Mouse (Mus musculus) CH12.LX (cell line): ENCODE results near the gene Eva1a. TPM values are rescaled to one million over a fixed set of nuclear protein-coding genes. Genes with fewer than 3 reads are reported as not detected.

Source experiments
- DNase-seq: peaks from one replicate; pipeline ENCODE4 v3.0.0-alpha.2; 2013; ENCODE audit errors: extremely low read depth
- H3K27ac ChIP-seq: 2 replicates; pipeline ENCODE4 v1.5.1; 2012; ENCODE audit warnings: low read depth, mild to moderate bottlenecking, control low read depth, moderate library complexity; ENCODE audit not compliant: insufficient read depth
- H3K27me3 ChIP-seq: replicated peaks from 2 replicates; pipeline ENCODE3; 2012; ENCODE audit warnings: inconsistent platforms
- H3K36me3 ChIP-seq, 2 experiments: replicated peaks in 1 of 2; 2 replicates each; pipeline versions ENCODE3 to v1.6.1; 2012; ENCODE audit warnings: inconsistent platforms in 1 of 2, low read length in 1 of 2, mild to moderate bottlenecking in 1 of 2, mixed read lengths in 1 of 2, moderate library complexity in 1 of 2; ENCODE audit not compliant: control insufficient read depth in 1 of 2, insufficient read depth in 1 of 2
- H3K4me1 ChIP-seq, 2 experiments: 2 replicates each; pipeline ENCODE4 v1.6.1; 2012; ENCODE audit warnings: inconsistent platforms in 1 of 2, moderate library complexity in 1 of 2; ENCODE audit not compliant: insufficient read depth in 2 of 2, control insufficient read depth in 1 of 2
- H3K4me2 ChIP-seq: 2 replicates; pipeline ENCODE4 v1.6.1; 2012; ENCODE audit warnings: low read depth, mild to moderate bottlenecking, control low read depth; ENCODE audit not compliant: poor library complexity, insufficient read depth, severe bottlenecking
- H3K4me3 ChIP-seq, 3 experiments: fragments of 150-350 bp in 1 of 3; sonication (generic) in 1 of 3; replicated peaks in 1 of 3; 2 replicates each; pipeline versions ENCODE3 to v1.5.1; 2011 to 2012; ENCODE audit warnings: low read depth in 2 of 3, low read length in 2 of 3, mild to moderate bottlenecking in 2 of 3, moderate library complexity in 2 of 3, control low read depth in 1 of 3, improper control_type of control experiment in 1 of 3, inconsistent platforms in 1 of 3, mixed read lengths in 1 of 3; ENCODE audit not compliant: poor library complexity in 1 of 3
- H3K79me2 ChIP-seq: replicated peaks from 2 replicates; pipeline ENCODE4 v1.6.1; 2012; ENCODE audit warnings: mild to moderate bottlenecking, moderate library complexity; ENCODE audit not compliant: control insufficient read depth, poor library complexity, insufficient read depth, severe bottlenecking; ENCODE audit errors: extremely low read depth
- H3K9ac ChIP-seq: 2 replicates; pipeline ENCODE4 v1.6.1; 2012; ENCODE audit warnings: low read depth, mild to moderate bottlenecking, control low read depth, moderate library complexity; ENCODE audit not compliant: insufficient read depth
- H3K9me3 ChIP-seq: replicated peaks from 2 replicates; pipeline ENCODE3; 2012; ENCODE audit warnings: low read length, inconsistent platforms, mixed read lengths
- CHD1 ChIP-seq: IDR thresholded peaks from 2 replicates; pipeline ENCODE4 v1.6.1; 2012; ENCODE audit warnings: low read depth, low read length, improper control_type of control experiment, inconsistent platforms
- CTCF ChIP-seq, 2 experiments: IDR thresholded peaks in 1 of 2; conservative IDR thresholded peaks in 1 of 2; 2 replicates each; pipeline ENCODE4 v1.5.1; 2011 to 2012; ENCODE audit warnings: low read depth in 2 of 2, low read length in 2 of 2, improper control_type of control experiment in 1 of 2, inconsistent platforms in 1 of 2, mild to moderate bottlenecking in 1 of 2, moderate library complexity in 1 of 2
- E2F4 ChIP-seq: IDR thresholded peaks from 2 replicates; pipeline ENCODE4 v1.6.1; 2011; ENCODE audit warnings: low read depth, low read length, improper control_type of control experiment; ENCODE audit not compliant: insufficient replicate concordance
- ELF1 ChIP-seq: IDR thresholded peaks from 2 replicates; pipeline ENCODE4 v1.6.1; 2014; ENCODE audit warnings: low read depth, mild to moderate bottlenecking, inconsistent platforms, low read length, improper control_type of control experiment
- EP300 ChIP-seq: IDR thresholded peaks from 2 replicates; pipeline ENCODE4 v1.6.1; 2011; ENCODE audit warnings: low read length, improper control_type of control experiment
- ETS1 ChIP-seq: conservative IDR thresholded peaks from 2 replicates; pipeline ENCODE4 v1.6.1; 2012; ENCODE audit warnings: low read depth, mild to moderate bottlenecking, inconsistent platforms, low read length, improper control_type of control experiment, moderate library complexity
- GABPA ChIP-seq: IDR thresholded peaks from 2 replicates; pipeline ENCODE4 v1.6.1; 2012; ENCODE audit warnings: low read depth, low read length, improper control_type of control experiment, inconsistent platforms; ENCODE audit not compliant: insufficient replicate concordance
- IRF4 ChIP-seq: IDR thresholded peaks from 2 replicates; pipeline ENCODE4 v1.6.1; 2014; ENCODE audit warnings: low read depth, mild to moderate bottlenecking, inconsistent platforms, low read length, improper control_type of control experiment
- JUN ChIP-seq: IDR thresholded peaks from 2 replicates; pipeline ENCODE4 v1.6.1; 2011; ENCODE audit warnings: low read depth, mild to moderate bottlenecking, low read length, improper control_type of control experiment, moderate library complexity; ENCODE audit not compliant: insufficient read depth
- JUND ChIP-seq: conservative IDR thresholded peaks from 2 replicates; pipeline ENCODE4 v1.6.1; 2011; ENCODE audit warnings: low read depth, low read length, improper control_type of control experiment
- KAT2A ChIP-seq: IDR thresholded peaks from 2 replicates; pipeline ENCODE4 v1.6.1; 2012; ENCODE audit warnings: low read length, improper control_type of control experiment, inconsistent platforms; ENCODE audit not compliant: insufficient replicate concordance
- MXI1 ChIP-seq: IDR thresholded peaks from 2 replicates; pipeline ENCODE4 v1.6.1; 2011; ENCODE audit warnings: mild to moderate bottlenecking, low read depth, low read length, improper control_type of control experiment
- MYC ChIP-seq: IDR thresholded peaks from 2 replicates; pipeline ENCODE4 v1.6.1; 2011; ENCODE audit warnings: low read depth, mild to moderate bottlenecking, improper control_type of control experiment, low read length
- POLR2AphosphoS2 ChIP-seq: IDR thresholded peaks from 2 replicates; pipeline ENCODE4 v1.6.1; 2011; ENCODE audit warnings: low read depth, low read length, improper control_type of control experiment
- SIN3A ChIP-seq: IDR thresholded peaks from 2 replicates; pipeline ENCODE4 v1.6.1; 2012; ENCODE audit warnings: low read length, improper control_type of control experiment, inconsistent platforms
- TBP ChIP-seq: conservative IDR thresholded peaks from 2 replicates; pipeline ENCODE4 v1.6.1; 2011; ENCODE audit warnings: low read depth, low read length, improper control_type of control experiment
- TCF12 ChIP-seq: IDR thresholded peaks from 2 replicates; pipeline ENCODE4 v1.6.1; 2014; ENCODE audit warnings: low read depth, mild to moderate bottlenecking, inconsistent platforms, low read length, improper control_type of control experiment
- UBTF ChIP-seq: IDR thresholded peaks from 2 replicates; pipeline ENCODE4 v1.6.1; 2012; ENCODE audit warnings: low read depth, mild to moderate bottlenecking, inconsistent platforms, low read length, improper control_type of control experiment, moderate library complexity
- USF1 ChIP-seq: IDR thresholded peaks from 2 replicates; pipeline ENCODE4 v1.6.1; 2014; ENCODE audit warnings: low read depth, mild to moderate bottlenecking, inconsistent platforms, low read length, improper control_type of control experiment
- ZMIZ1 ChIP-seq: IDR thresholded peaks from 2 replicates; pipeline ENCODE4 v1.6.1; 2012; ENCODE audit warnings: low read depth, mild to moderate bottlenecking, inconsistent platforms, low read length, improper control_type of control experiment
- dilution Hi-C: fragments of 300-500 bp; cut with MboI; formaldehyde crosslinking; loops from 2 replicates; pipeline ENCODE4 v1.14.3; 2020; ENCODE audit warnings: low sequenced_read_pairs; ENCODE audit not compliant: extremely low pct_unique_long_range_greater_than_20kb, extremely low pct_ligation_motif_present
- in situ Hi-C: fragments of 300-500 bp; cut with MboI; formaldehyde crosslinking; loops from 3 replicates; pipeline ENCODE4 v1.14.3; 2019; ENCODE audit warnings: low sequenced_read_pairs, low pct_ligation_motif_present, low pct_unique_long_range_greater_than_20kb, mixed read lengths
- polyA plus RNA-seq: library from polyadenylated mRNA; unstranded; fragments of >175 nt; gene quantifications from 2 replicates; pipeline ENCODE4 v1.2.1, GENCODE M21; 2012; ENCODE audit warnings: low read depth; ENCODE audit not compliant: insufficient read length
- total RNA-seq, 2 experiments: library from RNA; depleted of rRNA; stranded (reverse); fragments of 300-350 nt in 1 of 2; fragments of >200 nt in 1 of 2; gene quantifications; 2 replicates each; pipeline ENCODE4 v1.2.3; 2012 to 2014

The Eva1a gene
- total RNA-seq (2012; rRNA removed), result not detected in 2 replicates
- not detected in 2 replicates for total RNA-seq (2014; rRNA removed)
- polyA plus RNA-seq, result not detected in 2 replicates

DNA sequence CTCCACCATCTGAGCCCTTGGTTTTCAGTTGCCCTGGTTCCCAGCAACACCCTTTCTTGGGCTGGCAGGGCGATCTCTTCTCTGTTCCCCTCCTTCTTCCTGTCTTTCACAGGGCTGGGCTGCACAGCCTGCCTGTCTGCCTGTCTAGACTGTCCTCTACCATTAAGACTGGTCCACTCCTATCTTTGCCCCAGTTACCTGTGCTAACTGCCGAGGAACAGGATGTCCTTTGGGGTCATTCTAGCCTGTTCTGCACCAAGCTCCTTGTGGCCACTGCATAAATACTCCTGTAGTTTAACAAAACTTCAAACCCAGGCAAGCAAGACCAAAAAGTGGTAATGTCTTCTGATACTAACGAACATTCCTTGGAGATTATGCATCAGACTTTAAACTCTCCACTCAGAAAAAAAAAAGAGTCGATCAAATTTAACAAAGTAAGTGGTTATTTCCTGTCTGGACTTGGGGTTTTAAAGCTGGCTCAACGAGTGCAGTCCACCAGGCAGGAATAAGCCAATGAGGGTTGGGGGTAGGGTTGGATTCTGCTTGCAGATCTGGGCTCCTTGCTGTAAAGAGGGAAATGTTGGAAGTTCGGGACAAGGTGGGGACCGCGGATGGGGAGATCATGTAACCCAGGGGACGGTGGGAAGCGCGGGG, at the start of gene Eva1a:
Gene Eva1a (plus strand): TSS at position 210 of the 654 bp plus-strand sequence.
- no peaks in the 10 kb centered on the region for H3K79me2 ChIP-seq
- H3K9ac ChIP-seq, result no peak within 1 kb of the TSS
- no peaks in the 10 kb centered on the region for H3K36me3 ChIP-seq
- dilution Hi-C loops (no loop called here), in situ Hi-C loops (no loop called here)
- H3K4me2 ChIP-seq, result no peak within 1 kb of the TSS
- no peak within 1 kb of the TSS for H3K27ac ChIP-seq
- H3K27me3 ChIP-seq, result no peaks in the 10 kb centered on the region
- H3K9me3 ChIP-seq, result peaks cover 78% of the 10 kb centered on the region
- DNase-seq, result no peak
- TF ChIP-seq EP300, result no peak
- TF ChIP-seq TCF12, result no peak
- no peak for TF ChIP-seq GABPA
- TF ChIP-seq USF1, result no peak
- no peak for TF ChIP-seq MYC
- no peak for TF ChIP-seq TBP
- no peak for TF ChIP-seq CTCF (conservative IDR thresholded peaks at IDR 0.05 in 1 of 2, IDR thresholded peaks at IDR 0.05 in 1 of 2; ENCODE audit: low read depth in 2 of 2, low read length in 2 of 2)
- no peak for TF ChIP-seq SIN3A
- no peaks in the 10 kb centered on the region for H3K4me1 ChIP-seq
- no peak within 1 kb of the TSS for H3K4me3 ChIP-seq

DNA sequence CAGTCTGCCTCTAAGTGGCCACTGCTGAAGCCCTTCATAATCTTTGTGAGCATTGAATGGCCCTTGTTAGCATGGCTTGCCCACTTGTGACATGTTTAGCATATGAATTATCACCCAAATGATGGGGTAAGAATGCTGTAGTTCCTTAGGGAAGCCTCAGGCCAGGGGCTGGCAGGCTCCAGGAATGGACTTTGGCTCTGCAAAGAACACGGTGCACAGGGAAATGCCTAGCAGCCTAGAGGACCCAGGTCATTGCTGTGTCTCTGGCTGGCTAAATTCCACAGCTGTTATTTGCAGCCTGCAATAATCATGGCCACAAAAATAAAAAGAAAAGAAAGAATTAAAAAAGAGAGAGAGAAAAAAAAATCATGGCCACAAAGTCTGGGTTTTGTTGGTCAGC, 28.5 kb upstream of the Eva1a start:
- dilution Hi-C loops (no loop called here), in situ Hi-C loops (no loop called here)
- Histone ChIP-seq H3K9me3 (peaks cover 12% of the 10 kb centered on the region), H3K4me2 (no peak overlapping the region), H3K4me1 (no peaks in the 10 kb centered on the region), H3K79me2 (no peaks in the 10 kb centered on the region), H3K27me3 (no peaks in the 10 kb centered on the region), H3K4me3 (no peak overlapping the region), H3K9ac (no peak overlapping the region), H3K27ac (no peak overlapping the region), H3K36me3 (no peaks in the 10 kb centered on the region)
- no peak for TF ChIP-seq UBTF
- TF ChIP-seq TBP, result no peak
- no peak for TF ChIP-seq E2F4
- no peak for TF ChIP-seq KAT2A
- TF ChIP-seq TCF12, result no peak
- TF ChIP-seq JUND, result no peak
- no peak for TF ChIP-seq JUN
- no peak for TF ChIP-seq ETS1
- no peak for TF ChIP-seq CHD1
- no peak for TF ChIP-seq POLR2AphosphoS2
- TF ChIP-seq ELF1, result no peak
- TF ChIP-seq IRF4, result no peak
- TF ChIP-seq MXI1, result no peak
- no peak for TF ChIP-seq ZMIZ1
- no peak for TF ChIP-seq GABPA
- DNase-seq, result no peak
